Mouse (Mus musculus): ENCODE data around the gene Ascl3. TPM values are rescaled to one million over a fixed set of nuclear protein-coding genes. Genes with fewer than 3 reads are reported as not detected.

Ascl3 gene
- polyA plus RNA-seq, 1 experiment from 2014 or later: 0.56 TPM

DNA sequence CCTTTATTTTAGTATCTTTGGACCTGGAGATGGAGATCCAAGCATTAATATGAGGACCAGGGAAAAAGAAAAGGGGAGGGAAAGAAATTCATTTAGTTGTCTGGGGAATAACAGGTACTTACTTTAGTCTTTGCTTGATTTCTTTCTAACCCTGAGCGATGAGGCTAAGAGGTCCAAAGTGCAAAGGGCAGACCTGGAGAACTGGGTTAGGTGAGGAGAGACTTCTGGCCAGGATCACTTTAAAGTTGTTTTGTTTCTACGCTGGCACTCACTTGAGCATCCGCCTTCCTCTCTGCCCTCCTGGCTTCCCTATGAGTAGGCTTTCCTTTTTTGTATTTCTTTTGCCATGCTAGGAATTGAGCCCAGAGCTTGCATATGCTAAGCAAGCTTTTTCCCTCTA lies 24.8 kb upstream of the Ascl3 start:
- H3K4me2 ChIP-seq (replicated peaks; ENCODE audit: low read depth): no peak overlapping the region
- no peaks in the 10 kb centered on the region for H3K36me3 ChIP-seq (ENCODE audit: control insufficient read depth, insufficient read depth, low read length)
- H3K4me3 ChIP-seq (ENCODE audit: low read depth, low read length): no peak overlapping the region
- no peaks in the 10 kb centered on the region for H3K4me1 ChIP-seq (replicated peaks; ENCODE audit: control insufficient read depth, insufficient read depth)
- H3K27me3 ChIP-seq (ENCODE audit: control insufficient read depth, insufficient read depth, low read length): no peaks in the 10 kb centered on the region
- 98% methylated on average over 3 of the region's 3 CpGs for WGBS
- DNase-seq (ENCODE audit: low spot score) (no peak), ATAC-seq (ENCODE audit: low FRiP score, low TSS enrichment) (no peak)
- H3K9me3 ChIP-seq (ENCODE audit: control insufficient read depth, low read length): no peaks in the 10 kb centered on the region
- H3K27ac ChIP-seq (replicated peaks): no peak overlapping the region
- no peak overlapping the region for H3K9ac ChIP-seq (ENCODE audit: low read length)
- TF ChIP-seq EP300 (optimal IDR thresholded peaks at IDR 0.05) (no peak), CTCF (IDR thresholded peaks at IDR 0.05; ENCODE audit: low read depth) (no peak)

DNA sequence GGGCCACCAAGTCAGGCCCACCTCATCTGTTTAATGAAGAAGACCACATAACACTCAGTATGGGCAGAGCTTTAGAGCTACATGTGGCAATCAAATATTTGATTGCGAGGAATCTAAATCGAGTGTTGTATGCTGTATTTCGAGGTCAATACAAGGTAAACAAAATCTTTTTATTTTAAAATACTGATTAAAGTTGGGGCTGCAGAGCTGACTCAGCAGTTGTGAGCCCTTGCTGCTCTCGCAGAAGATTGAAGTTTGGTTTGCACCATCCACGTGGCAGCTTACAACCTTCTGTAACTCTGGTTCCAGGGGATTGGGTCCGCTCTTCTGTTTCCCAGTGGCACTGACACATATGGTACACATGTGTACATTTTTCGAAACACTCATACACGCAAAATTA lies 22.5 kb upstream of the Ascl3 start:
- H3K9me3 ChIP-seq (ENCODE audit: control insufficient read depth, low read length): no peaks in the 10 kb centered on the region
- H3K27me3 ChIP-seq (ENCODE audit: control insufficient read depth, insufficient read depth, low read length): no peaks in the 10 kb centered on the region
- no peak overlapping the region for H3K4me3 ChIP-seq (ENCODE audit: low read depth, low read length)
- no peak overlapping the region for H3K4me2 ChIP-seq (replicated peaks; ENCODE audit: low read depth)
- DNase-seq (ENCODE audit: low spot score) (no peak), ATAC-seq (ENCODE audit: low FRiP score, low TSS enrichment) (no peak)
- 75% methylated on average over 8 of the region's 8 CpGs for WGBS
- H3K4me1 ChIP-seq (replicated peaks; ENCODE audit: control insufficient read depth, insufficient read depth): no peaks in the 10 kb centered on the region
- H3K27ac ChIP-seq (replicated peaks): peak overlapping the region; percentile 50; the same call in 1 of the 2 replicates
- no peaks in the 10 kb centered on the region for H3K36me3 ChIP-seq (ENCODE audit: control insufficient read depth, insufficient read depth, low read length)
- H3K9ac ChIP-seq (ENCODE audit: low read length): no peak overlapping the region
- TF ChIP-seq CTCF (IDR thresholded peaks at IDR 0.05; ENCODE audit: low read depth) (no peak), EP300 (optimal IDR thresholded peaks at IDR 0.05) (no peak)

DNA sequence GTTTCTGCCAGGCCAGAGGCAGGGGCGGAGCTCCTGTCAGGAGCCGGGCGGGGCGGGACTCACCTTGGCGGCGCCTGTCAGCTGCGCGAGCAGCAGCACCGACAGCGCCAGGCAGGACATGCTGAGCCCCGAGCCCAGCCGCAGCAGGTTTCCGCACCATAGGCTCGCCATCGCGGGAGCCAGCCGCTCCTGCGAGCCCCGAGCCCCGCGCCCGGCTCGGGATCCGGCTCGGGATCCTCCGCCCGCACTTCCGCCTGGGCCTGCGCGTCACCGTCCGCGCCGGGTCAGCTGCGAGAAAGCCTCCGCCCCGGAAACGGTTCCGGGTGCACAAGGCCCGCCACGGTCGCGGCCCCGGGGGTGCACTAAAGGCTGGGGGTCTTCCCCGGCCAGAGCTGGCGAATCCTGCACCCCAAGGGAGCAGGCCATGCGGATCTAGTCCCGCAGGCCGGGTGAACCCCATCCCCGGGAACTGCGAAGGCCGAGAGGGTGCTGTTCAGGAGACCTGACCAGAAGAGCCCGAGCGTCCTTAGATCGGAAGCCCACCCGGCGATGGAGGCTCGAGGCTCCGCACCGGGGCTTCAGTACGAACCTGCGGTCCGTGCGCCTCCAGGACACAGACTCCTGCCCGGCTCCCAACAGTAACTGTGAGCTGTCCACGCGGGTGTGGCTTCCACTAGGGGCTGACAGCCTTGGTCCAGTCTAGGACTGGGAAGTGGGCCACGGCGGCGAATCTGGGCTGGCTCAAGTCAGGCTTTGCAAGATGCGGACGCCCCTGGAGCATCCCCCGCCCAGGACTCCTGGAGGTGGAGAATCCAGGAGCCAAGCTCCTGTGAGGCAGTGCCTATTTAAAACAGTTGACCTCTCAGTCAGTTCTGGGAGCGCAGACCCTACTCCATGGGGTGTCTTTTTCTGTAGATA lies 20.7 kb upstream of the Ascl3 start, which contains the start of gene Tmem9b:
Gene Tmem9b (minus strand): TSS at position 868 of the 918 bp plus-strand sequence.
- DNase-seq (ENCODE audit: low spot score) (peak; percentile 89), ATAC-seq (ENCODE audit: low FRiP score, low TSS enrichment) (peak; percentile 90)
- Histone ChIP-seq H3K9me3 (ENCODE audit: control insufficient read depth, low read length) (no peaks in the 10 kb centered on the region), H3K27me3 (ENCODE audit: control insufficient read depth, insufficient read depth, low read length) (no peaks in the 10 kb centered on the region), H3K4me3 (ENCODE audit: low read depth, low read length) (peak within 1 kb of the TSS; percentile 90), H3K4me2 (replicated peaks; ENCODE audit: low read depth) (peak within 1 kb of the TSS; percentile 90), H3K36me3 (ENCODE audit: control insufficient read depth, insufficient read depth, low read length) (no peaks in the 10 kb centered on the region), H3K27ac (replicated peaks) (peak within 1 kb of the TSS; percentile 96), H3K4me1 (replicated peaks; ENCODE audit: control insufficient read depth, insufficient read depth) (no peaks in the 10 kb centered on the region), H3K9ac (ENCODE audit: low read length) (peak within 1 kb of the TSS; percentile 96)
- WGBS: under 1% methylated on average over 74 of the region's 74 CpGs
- peak; percentile 42 for TF ChIP-seq CTCF (IDR thresholded peaks at IDR 0.05; ENCODE audit: low read depth)
- no peak for TF ChIP-seq EP300 (optimal IDR thresholded peaks at IDR 0.05)

DNA sequence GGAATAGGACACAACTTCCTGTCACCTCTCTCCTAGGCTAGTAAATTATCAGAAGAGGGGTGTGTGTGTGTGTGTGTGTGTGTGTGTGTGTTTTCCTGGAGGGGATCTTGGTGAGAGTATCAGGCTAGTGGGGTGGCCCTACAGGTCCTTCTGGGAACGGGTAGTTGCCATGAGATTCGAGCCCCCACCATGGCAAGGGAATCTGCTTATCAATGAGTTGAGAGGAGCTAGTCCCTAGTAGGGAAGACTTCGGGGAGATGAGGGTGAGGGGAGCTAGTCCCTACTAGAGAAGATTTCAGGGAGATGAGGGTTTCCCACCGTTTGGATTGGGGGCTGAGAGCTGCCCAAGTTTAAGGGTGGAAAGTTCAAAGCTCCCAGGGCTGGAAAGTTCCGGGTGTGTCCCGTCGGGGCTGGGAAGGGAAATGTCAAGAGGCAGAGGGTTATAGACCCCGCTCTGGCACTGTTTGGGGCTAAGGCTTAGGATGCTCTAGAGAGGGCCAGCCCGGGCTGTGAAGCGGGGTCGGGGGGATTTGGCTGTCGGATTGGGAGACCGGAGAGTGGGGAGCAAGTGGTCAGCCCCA lies 20.0 kb upstream of the Ascl3 start:
- Histone ChIP-seq H3K27ac (replicated peaks) (peak overlapping the region; percentile 96), H3K9ac (ENCODE audit: low read length) (peak overlapping the region; percentile 96), H3K4me2 (replicated peaks; ENCODE audit: low read depth) (peak overlapping the region; percentile 90), H3K4me3 (ENCODE audit: low read depth, low read length) (peak overlapping the region; percentile 90), H3K27me3 (ENCODE audit: control insufficient read depth, insufficient read depth, low read length) (no peaks in the 10 kb centered on the region), H3K36me3 (ENCODE audit: control insufficient read depth, insufficient read depth, low read length) (0 out of 2 replicates have a peak, but pooled peaks cover 1% of the 10 kb centered on the region), H3K9me3 (ENCODE audit: control insufficient read depth, low read length) (no peaks in the 10 kb centered on the region), H3K4me1 (replicated peaks; ENCODE audit: control insufficient read depth, insufficient read depth) (no peaks in the 10 kb centered on the region)
- no peak for TF ChIP-seq CTCF (IDR thresholded peaks at IDR 0.05; ENCODE audit: low read depth)
- no peak for TF ChIP-seq EP300 (optimal IDR thresholded peaks at IDR 0.05)
- ATAC-seq (ENCODE audit: low FRiP score, low TSS enrichment) (no peak), DNase-seq (ENCODE audit: low spot score) (no peak)
- 3% methylated on average over 13 of the region's 13 CpGs for WGBS

DNA sequence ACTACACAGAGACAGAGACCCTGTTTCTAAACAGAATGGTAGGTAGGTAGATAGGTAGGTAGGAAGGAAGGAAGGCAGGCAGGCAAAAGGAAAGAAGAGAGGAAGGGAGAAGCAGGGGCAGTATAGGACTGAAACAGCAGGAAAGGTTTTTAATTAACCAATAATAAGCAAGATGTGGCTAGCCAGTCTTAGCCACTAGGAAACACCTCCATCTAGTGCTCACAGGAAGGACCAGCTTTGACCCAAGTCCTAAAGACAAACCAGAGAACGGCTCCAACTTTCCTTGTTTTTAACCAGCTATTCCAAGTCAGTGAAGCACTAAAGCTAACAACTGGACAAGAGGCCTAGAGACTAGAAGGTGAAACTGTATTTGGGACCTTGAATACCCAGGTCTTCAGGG lies 16.2 kb upstream of the Ascl3 start:
- TF ChIP-seq EP300 (optimal IDR thresholded peaks at IDR 0.05) (no peak), CTCF (IDR thresholded peaks at IDR 0.05; ENCODE audit: low read depth) (peak; percentile 72)
- no peak for DNase-seq (ENCODE audit: low spot score)
- ATAC-seq (ENCODE audit: low FRiP score, low TSS enrichment): no peak
- H3K9ac ChIP-seq (ENCODE audit: low read length): no peak overlapping the region
- H3K27ac ChIP-seq (replicated peaks): no peak overlapping the region
- H3K4me1 ChIP-seq (replicated peaks; ENCODE audit: control insufficient read depth, insufficient read depth): no peaks in the 10 kb centered on the region
- no peak overlapping the region for H3K4me3 ChIP-seq (ENCODE audit: low read depth, low read length)
- H3K9me3 ChIP-seq (ENCODE audit: control insufficient read depth, low read length): no peaks in the 10 kb centered on the region
- H3K4me2 ChIP-seq (replicated peaks; ENCODE audit: low read depth): no peak overlapping the region
- H3K36me3 ChIP-seq (ENCODE audit: control insufficient read depth, insufficient read depth, low read length): peaks cover 12% of the 10 kb centered on the region; the same call in 1 of the 2 replicates
- WGBS: 29% methylated on average over 1 of the region's 1 CpGs
- H3K27me3 ChIP-seq (ENCODE audit: control insufficient read depth, insufficient read depth, low read length): no peaks in the 10 kb centered on the region

Measured in stomach, postnatal 0 days (tissue).